Mouse (Mus musculus) liver, embryonic 14.5 days (tissue): ENCODE data around the gene Kras.

Source experiments
- CTCF ChIP-seq: IDR thresholded peaks from 2 replicates; pipeline ENCODE4 v1.5.1; 2016; ENCODE audit warnings: antibody characterized with exemption, low read depth, control low read depth
- EP300 ChIP-seq: IDR thresholded peaks from 2 replicates; pipeline ENCODE4 v1.6.1; 2016; ENCODE audit warnings: antibody characterized with exemption, low read depth

GRCm38 (mm10) chr6:145247886-145248285, 2.2 kb downstream of the Kras start:
- TF ChIP-seq CTCF (no peak), EP300 (no peak)
